Mouse (Mus musculus) C2C12 (cell line): ENCODE measurements at regions not wholly inside any gene's neighbourhood (a gene's known extent, or its start where the extent isn't known, plus 50 kb on each side); places are given as distances from the start of the nearest gene placed in this dataset.
A peak's percentile ranks its signal among the peaks of the same experiment; 100 is the strongest.

Source experiments
- H3K27me3 ChIP-seq: one replicate; pipeline ENCODE4 v1.6.1; 2011; ENCODE audit not compliant: control insufficient read depth, insufficient read depth, insufficient read length
- H3K36me3 ChIP-seq: one replicate; pipeline ENCODE4 v1.6.1; 2011; ENCODE audit not compliant: control insufficient read depth, insufficient read depth
- H3K4me3 ChIP-seq: one replicate; pipeline ENCODE4 v1.5.1; 2011; ENCODE audit warnings: mild to moderate bottlenecking, control low read depth; ENCODE audit not compliant: poor library complexity, insufficient read depth, severe bottlenecking
- H3K79me2 ChIP-seq: one replicate; pipeline ENCODE4 v1.6.1; 2011; ENCODE audit not compliant: control insufficient read depth, insufficient read depth
- H3K79me3 ChIP-seq: one replicate; pipeline ENCODE4 v1.6.1; 2011; ENCODE audit warnings: low read depth, control low read depth
- H3ac ChIP-seq: one replicate; pipeline ENCODE3; 2011; ENCODE audit warnings: low read depth; ENCODE audit not compliant: control insufficient read depth, insufficient read length
- CEBPB ChIP-seq: IDR thresholded peaks from one replicate; pipeline ENCODE4 v1.6.1; 2011; ENCODE audit warnings: low read depth, mild to moderate bottlenecking, control low read depth, moderate library complexity
- CTCF ChIP-seq: IDR thresholded peaks from one replicate; pipeline ENCODE4 v1.5.1; 2011; ENCODE audit not compliant: control insufficient read depth, insufficient read depth, insufficient read length
- FOSL1 ChIP-seq: IDR thresholded peaks from one replicate; pipeline ENCODE4 v1.8.0; 2011; ENCODE audit warnings: mild to moderate bottlenecking, low read length; ENCODE audit not compliant: poor library complexity, insufficient read depth, severe bottlenecking
- MAX ChIP-seq: IDR thresholded peaks from one replicate; pipeline ENCODE4 v1.6.1; 2011; ENCODE audit warnings: mild to moderate bottlenecking, control low read depth
- MYOD1 ChIP-seq: IDR thresholded peaks from one replicate; pipeline ENCODE4 v1.6.1; 2011; ENCODE audit warnings: low read depth; ENCODE audit not compliant: control insufficient read depth, insufficient read length
- MYOG ChIP-seq: IDR thresholded peaks from one replicate; pipeline ENCODE4 v1.6.1; 2011; ENCODE audit not compliant: control insufficient read depth, insufficient read length; ENCODE audit errors: extremely low read depth
- USF1 ChIP-seq: IDR thresholded peaks from one replicate; pipeline ENCODE4 v1.6.1; 2011; ENCODE audit warnings: low read depth, mild to moderate bottlenecking, control low read depth, moderate library complexity

GRCm38 (mm10) chr12:35770387-35771024, 154.9 kb upstream of the Agr3 start:
- TF ChIP-seq USF1 (no peak), MAX (no peak), MYOD1 (no peak), MYOG (no peak), CEBPB (no peak), FOSL1 (no peak), CTCF (no peak)

GRCm38 (mm10) chr12:35758916-35759315, 166.5 kb upstream of the Agr3 start:
- Histone ChIP-seq H3K36me3 (no peaks in the 10 kb centered on the region), H3K79me2 (no peaks in the 10 kb centered on the region), H3ac (no peak overlapping the region), H3K4me3 (no peak overlapping the region), H3K27me3 (no peaks in the 10 kb centered on the region), H3K79me3 (no peaks in the 10 kb centered on the region)
- TF ChIP-seq MAX = no peak
- no peak for TF ChIP-seq MYOG
- no peak for TF ChIP-seq USF1
- no peak for TF ChIP-seq CTCF
- no peak for TF ChIP-seq MYOD1
- TF ChIP-seq CEBPB = no peak

More at GRCm38 (mm10) chr12:35770387-35771024, 154.9 kb upstream of the Agr3 start:
- H3K4me3 ChIP-seq = no peak overlapping the region
- H3K79me3 ChIP-seq = no peaks in the 10 kb centered on the region
- H3K79me2 ChIP-seq = no peaks in the 10 kb centered on the region
- no peaks in the 10 kb centered on the region for H3K36me3 ChIP-seq
- H3K27me3 ChIP-seq = no peaks in the 10 kb centered on the region
- no peak overlapping the region for H3ac ChIP-seq

GRCm38 (mm10) chr12:35755159-35755558, 170.3 kb upstream of the Agr3 start:
- no peaks in the 10 kb centered on the region for H3K36me3 ChIP-seq
- H3K79me3 ChIP-seq = no peaks in the 10 kb centered on the region
- no peak overlapping the region for H3K4me3 ChIP-seq
- no peak overlapping the region for H3ac ChIP-seq
- H3K79me2 ChIP-seq = no peaks in the 10 kb centered on the region
- TF ChIP-seq CTCF (no peak), FOSL1 (no peak), MAX (no peak), USF1 (no peak), CEBPB (no peak), MYOG (no peak), MYOD1 (no peak)
- no peaks in the 10 kb centered on the region for H3K27me3 ChIP-seq

GRCm38 (mm10) chr12:35747997-35748396, 177.4 kb upstream of the Agr3 start:
- Histone ChIP-seq H3K27me3 (no peaks in the 10 kb centered on the region), H3K36me3 (no peaks in the 10 kb centered on the region), H3K79me3 (no peaks in the 10 kb centered on the region), H3ac (no peak overlapping the region), H3K79me2 (no peaks in the 10 kb centered on the region), H3K4me3 (no peak overlapping the region)
- TF ChIP-seq USF1 (no peak), MYOD1 (peak; percentile 28), MAX (no peak)

- Histone ChIP-seq H3ac (no peak overlapping the region), H3K4me3 (no peak overlapping the region), H3K79me2 (no peaks in the 10 kb centered on the region), H3K36me3 (no peaks in the 10 kb centered on the region), H3K79me3 (no peaks in the 10 kb centered on the region), H3K27me3 (no peaks in the 10 kb centered on the region)
- TF ChIP-seq FOSL1 (no peak), MYOD1 (no peak), CTCF (no peak), MAX (no peak), MYOG (no peak), USF1 (no peak), CEBPB (no peak)
These were observed 178.6 kb upstream of the Agr3 start for GRCm38 (mm10) chr12:35746691-35747299.

GRCm38 (mm10) chr12:35742729-35743128, 182.7 kb upstream of the Agr3 start:
- H3K79me2 ChIP-seq = no peaks in the 10 kb centered on the region
- H3K36me3 ChIP-seq = no peaks in the 10 kb centered on the region
- no peaks in the 10 kb centered on the region for H3K27me3 ChIP-seq
- TF ChIP-seq CTCF (no peak), MYOG (no peak), MAX (no peak), FOSL1 (peak; percentile 46), USF1 (no peak), CEBPB (peak; percentile 18), MYOD1 (no peak)
- no peak overlapping the region for H3ac ChIP-seq
- no peak overlapping the region for H3K4me3 ChIP-seq
- no peaks in the 10 kb centered on the region for H3K79me3 ChIP-seq
